Mouse (Mus musculus): ENCODE measurements at regions not wholly inside any gene's neighbourhood (a gene's known extent, or its start where the extent isn't known, plus 50 kb on each side); places are given as distances from the start of the nearest gene placed in this dataset.

DNA sequence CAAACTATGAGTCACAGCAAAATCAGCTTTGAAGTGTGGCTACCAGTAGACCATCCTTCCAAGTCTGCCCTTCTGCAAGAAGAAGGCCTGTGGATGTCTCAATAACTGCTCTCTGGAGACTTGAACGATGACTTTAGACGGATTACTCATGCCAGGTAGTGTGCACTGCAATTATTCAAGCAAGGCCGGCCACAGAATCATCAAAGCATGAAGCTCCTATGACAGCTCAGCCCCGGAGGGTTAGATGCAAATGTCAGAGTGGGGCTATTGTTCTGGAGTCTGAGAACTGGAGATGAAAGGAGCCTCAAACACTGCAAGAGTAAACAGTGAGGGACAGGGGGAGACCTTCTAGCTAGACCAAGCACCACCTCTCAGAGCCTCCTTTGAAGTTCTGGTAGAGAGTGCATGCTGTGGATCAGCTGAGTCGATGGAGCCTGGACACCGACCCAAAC is 173.8 kb upstream of the Dmrta1 start:
- DNase-seq (ENCODE audit: low spot score in 2 of 2): no peak

DNA sequence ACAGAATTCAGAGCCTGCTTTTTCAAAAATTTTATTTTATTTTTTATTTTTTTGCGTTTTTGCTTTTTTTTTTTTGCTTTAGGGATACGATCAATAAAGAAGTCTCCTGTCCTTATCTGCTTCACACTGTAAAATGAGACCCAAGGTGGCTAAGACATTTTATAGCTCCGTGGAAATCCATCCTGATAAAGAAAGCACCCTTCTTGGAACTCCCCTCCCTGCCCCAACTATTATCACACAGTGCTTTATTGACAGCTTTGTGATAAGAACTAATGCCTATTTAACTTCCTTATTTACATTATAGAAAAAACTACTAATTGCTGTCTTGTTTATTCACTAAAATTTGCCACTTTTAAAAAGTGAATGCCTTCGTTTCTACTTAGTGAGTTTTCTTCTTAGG is 179.0 kb upstream of the Dmrta1 start:
- no peak for DNase-seq (ENCODE audit: low spot score in 2 of 2)

DNA sequence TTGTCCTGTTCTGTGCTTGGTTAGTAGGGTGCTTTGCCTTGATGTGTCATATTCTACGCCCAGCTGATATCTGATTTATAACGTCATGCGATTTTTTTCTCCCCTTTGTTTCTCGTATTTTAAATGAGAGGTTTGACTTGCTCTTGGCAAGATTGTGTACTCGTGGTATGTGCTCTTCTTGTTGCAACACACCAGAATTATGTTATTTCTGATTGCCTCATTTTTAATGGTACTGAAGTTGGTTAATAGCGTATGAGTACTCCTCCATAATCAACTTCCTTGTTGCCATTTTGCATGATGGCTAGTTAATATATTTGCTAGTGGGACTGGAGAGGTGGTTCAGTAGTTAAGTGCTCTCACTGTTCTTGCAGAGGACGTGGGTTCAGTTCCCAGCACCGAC is 180.1 kb upstream of the Cdkn2b start:
- DNase-seq (ENCODE audit: low spot score in 2 of 2): no peak

DNA sequence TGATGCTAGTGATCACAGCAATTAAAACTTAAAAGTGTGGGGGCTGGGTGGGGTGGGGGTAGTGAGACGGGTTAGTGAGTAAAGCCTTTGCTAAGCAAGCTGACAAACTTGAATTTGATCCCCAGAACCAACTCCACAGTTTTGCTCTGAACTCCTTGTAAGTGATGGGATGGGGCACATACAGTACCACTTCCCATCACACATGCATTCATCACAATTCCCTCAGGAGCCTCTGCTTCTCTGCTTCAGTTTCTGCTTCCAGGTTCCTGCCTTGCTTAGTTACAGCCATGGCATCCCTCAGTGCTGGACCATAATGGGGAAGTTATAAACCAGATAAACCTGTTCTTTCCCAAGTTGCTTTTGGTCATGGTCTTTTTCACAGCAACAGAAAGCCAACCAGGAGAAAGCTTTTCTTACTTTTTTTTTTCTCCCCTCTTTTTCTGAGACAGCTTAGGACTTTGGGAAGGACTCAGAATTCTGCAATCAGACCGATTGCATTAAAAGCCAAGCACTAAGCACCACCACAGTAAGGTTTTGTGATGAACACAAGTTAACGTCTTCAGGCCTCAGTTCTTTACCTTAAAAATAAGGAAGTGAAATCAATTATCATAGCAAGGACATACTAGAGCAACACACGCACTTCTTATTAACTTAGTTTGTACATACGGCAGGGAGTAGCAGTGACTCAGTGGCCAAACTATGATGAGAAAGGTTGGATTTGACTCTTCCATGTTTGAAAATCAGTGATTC is 176.8 kb upstream of the Cdkn2b start:
- no peak for DNase-seq (ENCODE audit: low spot score in 2 of 2)

DNA sequence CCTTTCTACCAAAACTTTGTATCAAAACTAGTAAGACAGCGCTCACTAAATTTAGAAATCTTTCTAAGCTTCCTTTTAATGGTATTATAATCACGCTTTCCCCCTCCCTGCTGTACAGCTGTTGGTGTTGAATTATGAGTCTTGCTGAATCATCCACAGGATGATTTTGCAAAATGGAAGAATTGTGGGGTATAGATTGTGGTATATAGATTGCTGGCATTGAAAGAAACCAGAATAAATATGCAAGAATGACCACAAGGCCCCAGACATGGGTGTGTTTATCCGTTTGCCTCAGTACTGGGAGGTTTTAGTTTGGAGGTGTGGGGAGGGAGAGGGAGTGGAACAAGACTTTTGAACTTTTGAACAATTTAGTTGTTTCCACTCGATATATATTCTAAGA is 176.1 kb upstream of the Cdkn2b start:
- DNase-seq (ENCODE audit: low spot score in 2 of 2): no peak

DNA sequence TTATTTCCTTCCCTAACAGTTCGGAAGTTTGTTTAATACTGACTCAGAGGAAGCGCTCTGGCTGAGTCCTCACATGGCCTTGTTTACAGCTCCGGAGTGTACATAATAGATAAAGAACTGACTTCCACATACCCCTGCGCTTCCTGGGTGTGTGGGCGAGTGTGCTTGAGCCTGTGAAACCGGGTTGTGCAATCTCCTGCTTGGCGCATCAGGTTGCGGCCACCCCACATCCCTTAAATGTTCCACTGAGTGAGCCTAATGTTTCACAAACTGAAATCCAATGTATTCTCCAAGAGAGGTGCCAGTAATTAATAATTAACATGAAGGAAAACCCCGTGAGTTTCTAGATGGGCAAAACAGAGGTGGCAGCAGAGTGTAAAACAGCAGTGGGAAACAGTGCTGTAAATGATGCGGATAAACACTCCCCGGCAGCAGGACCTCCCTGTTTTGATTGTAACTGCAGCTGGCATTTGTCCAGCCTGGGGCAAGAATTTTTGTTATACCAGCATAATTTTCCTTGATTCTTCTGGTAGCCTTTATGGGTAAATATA is 175.2 kb upstream of the Cdkn2b start:
- no peak for DNase-seq (ENCODE audit: low spot score in 2 of 2)

DNA sequence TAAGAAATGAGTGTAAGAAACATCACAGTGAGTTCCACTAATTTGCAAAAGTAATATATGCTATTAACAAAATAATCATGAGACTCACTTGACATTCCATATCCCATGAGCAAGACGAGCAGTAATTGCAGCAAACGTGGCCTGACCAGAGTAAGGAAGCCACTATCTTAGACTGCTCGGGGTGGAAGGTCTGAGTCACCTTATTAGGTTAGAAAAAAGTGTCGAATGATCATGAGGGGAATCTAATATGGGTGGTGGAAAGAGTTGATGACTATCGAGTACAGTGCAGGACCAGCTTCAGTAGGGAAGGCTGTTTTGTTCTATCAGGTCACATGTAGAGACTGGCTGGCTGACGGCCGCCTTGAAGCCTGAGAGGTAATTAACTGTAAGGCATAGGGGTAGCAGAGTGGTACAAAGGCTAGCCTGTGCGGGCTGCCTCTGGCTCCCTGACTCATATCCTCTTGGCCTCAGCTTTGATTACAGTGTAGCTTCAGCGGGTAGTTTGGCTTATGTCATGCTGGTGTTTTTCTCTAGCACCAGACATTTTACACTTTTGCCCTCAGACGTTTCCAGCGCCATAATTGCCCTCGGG is 167.9 kb upstream of the Cdkn2b start:
- DNase-seq (ENCODE audit: low spot score in 2 of 2): no peak

DNA sequence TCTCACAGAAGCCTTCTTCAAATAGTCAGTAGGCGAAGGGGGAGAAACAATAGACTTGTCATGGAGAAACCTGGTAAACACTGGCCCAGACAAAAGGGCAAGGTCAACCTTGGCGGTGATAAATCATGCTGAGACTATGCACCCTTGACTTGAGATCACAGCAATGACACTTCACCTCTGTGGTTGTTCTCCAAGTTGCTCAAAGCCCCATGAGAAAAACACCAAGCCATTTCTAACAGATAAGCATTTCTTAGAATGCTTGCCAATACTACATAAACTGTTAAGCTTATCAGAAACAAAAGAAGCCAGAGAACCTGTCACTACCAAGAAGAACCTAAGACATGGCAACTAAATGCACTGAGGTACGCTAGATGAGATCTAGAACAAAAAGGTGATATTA is 165.0 kb upstream of the Cdkn2b start:
- no peak for DNase-seq (ENCODE audit: low spot score in 2 of 2)

DNA sequence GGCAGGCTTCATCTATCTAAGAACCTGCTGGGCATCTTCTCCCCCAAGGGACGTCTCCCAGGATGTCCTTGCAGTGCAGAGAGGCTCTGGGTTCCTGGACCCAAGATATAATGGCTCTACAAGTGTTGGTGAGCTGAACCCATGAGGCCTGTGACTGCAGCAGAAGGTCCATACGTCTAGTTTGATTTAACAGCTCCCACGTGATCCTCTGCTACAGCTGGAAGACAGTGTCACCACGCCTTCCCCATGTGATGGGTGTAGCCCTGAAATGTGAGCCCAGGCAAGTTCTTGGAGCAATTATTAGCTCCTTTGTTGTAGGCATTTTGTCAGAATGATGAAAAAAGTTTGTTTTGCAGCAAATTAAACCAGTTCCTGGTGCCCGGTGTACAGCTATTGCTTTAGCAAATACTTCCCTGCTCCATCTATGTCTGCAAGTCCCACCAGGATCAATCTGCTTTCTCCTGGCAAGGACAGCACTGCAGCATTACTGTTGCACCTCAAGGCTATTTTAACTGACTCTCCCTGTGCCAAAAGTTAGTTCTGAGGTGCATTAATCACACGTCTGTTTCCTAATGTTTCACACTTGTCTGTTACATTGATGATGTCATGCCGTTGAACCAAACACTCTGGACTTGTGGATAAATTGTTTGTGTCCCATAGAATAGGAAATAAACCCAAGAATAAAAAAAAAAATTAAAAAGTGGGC is 164.2 kb upstream of the Cdkn2b start:
- no peak for DNase-seq (ENCODE audit: low spot score in 2 of 2)

DNA sequence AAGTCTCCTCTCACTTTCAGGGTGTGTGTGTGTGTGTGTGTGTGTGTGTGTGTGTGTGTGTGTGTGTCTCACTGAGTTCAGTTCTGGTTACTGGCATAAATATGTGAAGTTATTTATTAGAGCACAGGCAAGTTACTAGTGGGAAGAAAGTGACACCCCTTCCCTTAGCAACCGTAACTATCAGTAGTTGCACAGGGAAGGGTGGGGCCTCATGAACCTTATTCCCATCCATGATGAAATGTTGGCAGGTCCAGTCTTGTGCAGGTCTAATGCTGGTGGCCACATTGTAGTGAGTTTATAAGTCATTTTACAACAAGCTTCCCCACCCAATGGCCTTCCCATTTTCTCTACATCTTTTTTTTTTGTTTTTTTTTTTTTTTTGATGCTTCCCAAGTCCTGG is 160.6 kb upstream of the Cdkn2b start:
- DNase-seq (ENCODE audit: low spot score in 2 of 2): no peak

DNA sequence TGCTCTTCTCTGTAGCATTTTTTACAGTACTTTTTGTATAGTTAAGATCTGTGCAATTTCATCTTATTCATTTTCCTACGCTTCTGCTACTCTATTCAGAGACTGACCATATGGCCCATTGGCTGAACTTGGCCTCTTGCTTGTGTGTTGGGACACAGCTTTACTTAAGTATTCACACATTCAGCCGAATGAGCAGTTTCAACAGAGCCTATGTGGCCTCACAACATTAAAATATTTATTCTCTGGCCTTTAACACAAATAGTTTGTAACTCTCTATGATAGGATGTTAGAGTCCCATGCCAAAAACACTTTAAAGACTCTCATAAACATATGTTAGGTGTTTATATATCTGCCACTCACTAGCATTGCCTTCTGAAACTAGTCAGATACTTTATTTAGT is 159.9 kb upstream of the Cdkn2b start:
- no peak for DNase-seq (ENCODE audit: low spot score in 2 of 2)

DNA sequence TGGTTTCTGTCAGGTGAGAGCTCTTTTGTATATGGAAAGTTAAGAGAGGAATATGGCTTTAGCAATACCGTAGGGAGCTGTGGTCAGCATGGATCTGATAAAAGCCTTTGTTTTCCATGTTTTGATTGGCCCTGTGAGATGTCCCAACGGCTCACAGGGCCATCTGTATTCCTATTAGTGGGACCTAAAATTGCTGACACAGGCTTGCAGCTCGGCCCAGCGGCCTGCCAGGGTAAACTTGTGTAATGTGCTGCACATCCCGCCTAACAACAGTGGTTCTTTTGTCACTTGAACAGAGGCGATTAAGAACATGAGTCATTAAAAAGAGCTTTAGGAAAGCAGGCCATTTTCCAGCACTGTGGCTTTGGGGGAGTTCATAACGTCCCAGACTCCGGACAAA is 159.0 kb upstream of the Cdkn2b start:
- peak in 1 of 2 experiments; percentile 13 for DNase-seq (ENCODE audit: low spot score in 2 of 2)

DNA sequence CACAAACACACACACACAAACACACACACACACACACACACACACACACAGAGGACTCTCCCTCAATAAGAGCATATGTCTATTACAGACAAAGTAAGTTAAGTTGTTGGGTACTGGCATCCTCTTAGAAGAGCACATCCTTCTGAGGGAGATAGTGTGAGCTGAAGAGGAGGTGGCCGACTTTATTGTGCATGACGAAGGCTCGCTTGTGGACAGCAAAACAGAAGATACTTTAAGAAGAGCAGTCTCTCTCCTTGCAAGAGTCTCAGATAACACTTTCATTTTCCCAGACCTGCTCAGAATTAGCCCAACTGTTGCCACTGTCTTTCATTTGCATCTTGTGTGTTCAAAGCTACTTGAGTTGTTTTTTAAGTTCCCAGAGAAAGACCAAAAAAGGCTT is 158.6 kb upstream of the Cdkn2b start:
- DNase-seq (ENCODE audit: low spot score in 2 of 2): no peak

DNA sequence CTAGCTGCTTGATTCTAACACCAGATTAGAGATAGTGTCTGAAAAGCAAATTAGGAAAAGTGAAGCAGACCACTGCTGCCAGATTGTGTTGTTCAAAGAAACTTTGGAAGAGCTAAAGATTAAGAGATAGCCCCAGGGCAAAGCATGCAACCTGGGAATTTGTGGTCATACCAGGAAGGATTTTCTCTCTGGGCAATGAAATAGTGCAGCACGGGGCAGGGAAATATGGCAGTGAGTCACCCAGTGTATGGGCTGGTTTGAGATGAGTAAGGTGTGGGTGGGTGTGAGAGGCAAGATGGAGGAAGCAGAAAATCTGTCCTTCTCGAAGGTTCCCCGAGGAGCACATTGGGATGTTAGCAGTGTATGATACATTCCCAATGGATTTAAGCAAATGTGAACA is 155.9 kb upstream of the Cdkn2b start:
- no peak for DNase-seq (ENCODE audit: low spot score in 2 of 2)

DNA sequence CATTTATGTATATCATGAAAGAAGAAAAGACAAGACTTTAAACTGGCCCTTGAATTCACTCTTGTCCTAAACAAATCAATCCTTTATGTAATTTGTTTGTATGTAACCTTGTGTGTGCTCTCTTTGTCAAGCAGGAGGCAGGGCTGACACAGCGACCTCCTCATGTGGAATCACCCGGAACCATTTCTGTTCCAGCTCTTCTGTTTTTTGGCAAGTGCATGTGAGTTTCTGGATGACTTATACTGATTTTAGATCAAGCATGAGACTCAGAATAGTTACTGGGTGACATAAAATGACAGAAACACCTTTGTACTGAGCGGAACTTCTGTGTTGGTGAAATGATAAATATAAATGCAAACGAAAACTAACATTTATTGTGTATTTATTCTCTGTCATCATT is 152.3 kb upstream of the Cdkn2b start:
- no peak for DNase-seq (ENCODE audit: low spot score in 2 of 2)

DNA sequence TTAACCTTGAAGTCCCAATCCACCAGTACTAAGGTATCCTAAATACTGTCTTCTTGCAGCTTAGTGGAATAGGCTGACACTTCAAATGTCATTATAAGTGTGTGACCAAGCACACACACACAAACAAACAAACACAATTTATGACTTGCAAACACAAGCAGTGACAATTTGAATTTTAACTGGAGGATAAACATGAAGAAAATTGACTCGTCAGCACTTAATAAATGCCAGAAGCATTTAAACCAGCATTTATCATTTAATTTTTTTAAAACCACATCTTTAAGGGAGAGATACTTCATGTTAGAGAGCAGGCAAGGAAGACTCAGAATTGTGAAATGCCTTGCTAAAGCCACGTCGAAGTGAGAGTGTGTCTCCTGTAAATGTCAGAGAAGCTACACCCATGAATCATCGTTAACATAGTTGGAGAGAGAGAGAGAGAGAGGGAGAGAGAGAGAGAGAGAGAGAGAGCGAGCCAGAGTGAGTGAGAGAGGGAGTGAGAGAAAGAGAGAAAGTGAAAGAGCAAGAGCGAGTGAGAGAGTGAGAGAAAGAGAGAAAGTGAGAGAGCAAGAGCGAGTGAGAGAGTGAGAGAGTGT is 149.4 kb upstream of the Cdkn2b start:
- no peak for DNase-seq (ENCODE audit: low spot score in 2 of 2)

DNA sequence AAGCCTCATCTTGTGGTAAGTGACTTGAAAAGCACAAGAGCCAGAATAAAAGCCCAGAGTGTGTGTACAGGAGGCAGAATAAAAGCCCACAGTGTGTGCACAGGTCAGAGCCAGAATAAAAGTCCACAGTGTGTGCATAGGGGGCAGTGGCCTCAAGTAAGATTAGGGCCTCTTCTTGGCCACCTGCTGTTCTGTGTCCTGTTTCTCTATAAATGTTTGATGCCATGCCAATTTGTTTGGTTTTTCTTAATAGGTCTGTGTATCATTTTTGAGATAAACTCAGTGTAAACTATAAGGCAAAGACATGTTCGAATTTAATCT is 148.5 kb upstream of the Cdkn2b start:
- DNase-seq (ENCODE audit: low spot score in 2 of 2): no peak

DNA sequence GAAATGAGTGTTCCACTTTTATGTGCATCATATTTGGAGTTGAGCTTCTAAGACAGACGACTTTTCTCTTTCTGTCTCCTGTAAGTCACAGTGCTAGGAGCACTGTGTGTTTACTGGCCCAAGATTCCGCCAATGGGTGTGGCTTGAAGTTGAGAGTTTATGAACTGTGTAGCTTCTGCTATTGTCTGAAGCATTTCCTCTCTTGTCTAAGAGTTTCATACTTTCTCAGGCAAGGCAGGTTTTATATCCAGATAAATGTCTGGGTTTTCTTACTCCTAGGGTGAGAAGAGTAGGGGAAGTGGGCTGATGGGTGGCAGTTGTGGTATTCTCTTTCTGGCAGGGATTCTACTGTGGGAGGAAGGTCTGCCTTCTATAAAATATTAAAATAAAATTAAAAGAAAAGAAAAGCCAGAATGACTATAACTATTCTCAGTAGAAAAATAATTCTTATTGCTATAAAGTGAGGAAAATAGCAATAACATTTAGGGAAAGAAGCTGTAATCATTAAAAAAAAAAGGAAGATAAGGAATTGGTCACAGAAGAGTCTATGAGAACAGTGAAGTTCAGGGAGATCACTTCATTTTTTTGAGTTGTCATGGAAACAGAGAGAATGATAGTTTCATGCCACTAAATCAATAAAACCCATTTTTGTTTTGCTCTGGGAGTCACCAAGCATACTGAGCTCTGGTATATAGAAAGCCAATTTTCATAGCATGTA is 147.9 kb upstream of the Cdkn2b start:
- no peak for DNase-seq (ENCODE audit: low spot score in 2 of 2)

DNA sequence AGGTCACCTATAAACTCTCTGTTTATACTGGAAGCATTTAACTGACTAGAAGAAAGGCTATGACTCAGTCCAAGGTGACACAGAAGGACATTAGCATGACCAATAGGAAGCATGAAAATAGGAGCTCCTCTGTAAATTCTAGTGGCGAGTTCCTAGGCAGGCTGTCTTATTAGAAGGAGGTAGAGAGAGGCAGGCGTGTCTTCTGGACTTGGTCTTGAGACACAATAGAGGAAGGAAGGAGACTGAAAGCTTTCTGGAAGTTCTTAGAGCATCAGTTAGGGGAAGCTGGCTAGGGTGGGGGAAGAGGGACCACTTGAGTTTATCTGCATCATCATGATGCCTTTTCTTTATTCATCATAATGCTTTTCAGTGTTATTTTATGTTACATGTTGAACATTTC is 147.0 kb upstream of the Cdkn2b start:
- DNase-seq (ENCODE audit: low spot score in 2 of 2): no peak

DNA sequence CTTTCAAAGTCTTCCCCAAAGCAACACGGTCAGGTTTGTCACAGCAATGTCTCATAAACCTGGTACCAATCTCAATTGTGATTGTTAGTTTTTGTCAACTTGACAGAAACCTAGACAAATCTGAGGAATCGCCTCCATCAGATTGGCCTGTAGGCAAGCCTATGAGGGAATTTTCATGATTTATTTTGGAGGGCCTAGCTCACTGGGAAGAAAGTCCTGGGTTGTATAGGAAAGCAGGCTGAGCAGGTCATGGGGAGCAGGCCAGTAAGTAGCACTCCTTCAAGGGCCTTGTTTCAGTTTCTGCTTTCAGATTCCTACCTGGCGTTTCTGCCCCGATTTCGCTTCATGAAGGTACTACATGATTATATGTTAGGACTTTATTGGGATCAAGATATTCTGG is 144.1 kb upstream of the Cdkn2b start:
- no peak for DNase-seq (ENCODE audit: low spot score in 2 of 2)

DNA sequence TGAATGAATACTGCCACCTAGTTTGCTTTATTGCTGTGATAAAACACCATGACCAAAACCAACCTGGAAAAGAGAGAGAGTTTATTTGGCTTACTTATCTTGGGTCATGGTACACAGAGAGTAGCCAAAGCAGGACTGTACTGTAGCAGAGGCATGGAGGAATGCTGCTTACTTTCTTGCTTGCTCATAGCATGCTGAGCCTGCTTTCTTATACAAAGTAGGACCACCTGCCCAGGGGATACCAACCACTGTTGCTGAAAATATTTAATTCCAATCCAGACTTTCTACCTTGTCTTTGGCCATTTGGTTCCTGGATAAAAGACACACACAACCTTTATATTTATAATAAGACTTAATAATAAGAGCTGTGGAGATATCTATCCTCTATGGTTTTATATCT is 142.2 kb upstream of the Cdkn2b start:
- DNase-seq (ENCODE audit: low spot score in 2 of 2): no peak

DNA sequence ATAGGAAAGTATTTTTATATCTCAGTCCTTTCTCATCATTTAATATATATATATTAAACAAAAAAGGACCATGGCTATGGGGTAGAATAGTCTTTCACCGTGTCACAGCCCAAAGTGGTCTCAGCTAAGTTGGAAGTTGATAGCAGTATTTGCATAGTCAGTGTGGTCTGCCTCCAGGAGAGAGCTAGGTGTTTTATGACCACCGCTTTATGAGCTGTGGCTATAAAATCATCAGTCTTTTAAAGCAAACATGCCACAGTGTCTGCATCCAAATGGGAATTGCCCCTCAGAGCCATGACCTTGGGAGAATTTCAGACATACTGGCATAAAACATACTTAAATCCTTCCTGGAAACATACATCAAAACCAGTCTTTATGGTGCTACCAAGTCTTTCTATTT is 140.9 kb upstream of the Cdkn2b start:
- no peak for DNase-seq (ENCODE audit: low spot score in 2 of 2)

All from frontal cortex, postnatal 10 days (tissue).